ENCODE assay signal across 11 mouse cellular contexts in genomic region chr3:21530862-21531261, GRCm38 (mm10).
A peak's percentile ranks its signal among the peaks of the same experiment; 100 is the strongest.
DNase-seq lines count a peak whose midpoint lies in the region; ATAC-seq and TF ChIP-seq lines count a peak whose summit lies in the region.
"Had no signal": no experiment of that assay in that cellular context is flagged by ENCODE, and none has a peak within 500 bp of the region (broad histone marks: within the 10 kb centered on the region; RNA-seq: fewer than 3 reads in every experiment).

No protein-coding gene starts in this region.

- peak; percentile 50 for DNase-seq in embryonic facial prominence, embryonic 11.5 days (ENCODE audit: low spot score)
- peak; percentile 65 for DNase-seq in kidney, postnatal 0 days (ENCODE audit: low spot score)
- DNase-seq in forebrain, embryonic 14.5 days (ENCODE audit: low spot score), result no peak
- no peak for DNase-seq in c-Kit-positive CD71-positive TER-119-positive erythroid progenitor cells, embryonic 14.5 days (ENCODE audit: low spot score)
- DNase-seq in liver, embryonic 11.5 days (ENCODE audit: low spot score), result no peak
- DNase-seq: right cerebral cortex, postnatal 25 days had no signal

- WGBS in intestine, embryonic 15.5 days, result 16% methylated on average over 5 of the region's 5 CpGs
- 21% methylated on average over 5 of the region's 5 CpGs for WGBS in intestine, postnatal 0 days
- WGBS in embryonic facial prominence, embryonic 11.5 days, result 28% methylated on average over 5 of the region's 5 CpGs
- WGBS in kidney, postnatal 0 days, result 14% methylated on average over 5 of the region's 5 CpGs
- 17% methylated on average over 5 of the region's 5 CpGs for WGBS in stomach, embryonic 16.5 days
- WGBS in forebrain, embryonic 14.5 days, result 65% methylated on average over 5 of the region's 5 CpGs
- WGBS in liver, embryonic 11.5 days, result 24% methylated on average over 5 of the region's 5 CpGs

- no peak overlapping the region for H3K4me2 ChIP-seq in intestine, embryonic 15.5 days (replicated peaks)
- H3K4me2 ChIP-seq in intestine, postnatal 0 days (replicated peaks; ENCODE audit: low read depth), result no peak overlapping the region
- H3K4me2 ChIP-seq in embryonic facial prominence, embryonic 11.5 days (ENCODE audit: low read depth, low read length), result no peak overlapping the region
- H3K4me2 ChIP-seq in kidney, postnatal 0 days (ENCODE audit: low read length), result no peak overlapping the region
- H3K4me2 ChIP-seq in stomach, embryonic 16.5 days (ENCODE audit: low read depth, low read length), result no peak overlapping the region
- no peak overlapping the region for H3K4me2 ChIP-seq in forebrain, embryonic 14.5 days (ENCODE audit: low read length)
- H3K4me2 ChIP-seq in liver, embryonic 11.5 days, result no peak overlapping the region
- H3K4me2 ChIP-seq: hindbrain, embryonic 15.5 days had no signal

- 0 out of 2 replicates have a peak, but pooled peaks cover 5% of the 10 kb centered on the region for H3K4me1 ChIP-seq in intestine, embryonic 15.5 days (replicated peaks)
- no peaks in the 10 kb centered on the region for H3K4me1 ChIP-seq in intestine, postnatal 0 days (replicated peaks; ENCODE audit: control insufficient read depth, insufficient read depth, low read length)
- H3K4me1 ChIP-seq in embryonic facial prominence, embryonic 11.5 days (ENCODE audit: control insufficient read depth, insufficient read depth, low read length), result no peaks in the 10 kb centered on the region
- no peaks in the 10 kb centered on the region for H3K4me1 ChIP-seq in kidney, postnatal 0 days (replicated peaks; ENCODE audit: insufficient read depth, low read length)
- H3K4me1 ChIP-seq in stomach, embryonic 16.5 days (ENCODE audit: control insufficient read depth, insufficient read depth, low read length), result no peaks in the 10 kb centered on the region
- H3K4me1 ChIP-seq in forebrain, embryonic 14.5 days (ENCODE audit: control insufficient read depth, insufficient read depth, low read length), result no peaks in the 10 kb centered on the region
- no peaks in the 10 kb centered on the region for H3K4me1 ChIP-seq in liver, embryonic 11.5 days (replicated peaks; ENCODE audit: control insufficient read depth, insufficient read depth, low read length)
- H3K4me1 ChIP-seq: hindbrain, embryonic 15.5 days had no signal

- no peaks in the 10 kb centered on the region for H3K27me3 ChIP-seq in intestine, embryonic 15.5 days (replicated peaks)
- H3K27me3 ChIP-seq in intestine, postnatal 0 days (replicated peaks; ENCODE audit: control insufficient read depth, insufficient read depth, low read length), result no peaks in the 10 kb centered on the region
- no peaks in the 10 kb centered on the region for H3K27me3 ChIP-seq in embryonic facial prominence, embryonic 11.5 days (ENCODE audit: control insufficient read depth, insufficient read depth, low read length)
- no peaks in the 10 kb centered on the region for H3K27me3 ChIP-seq in kidney, postnatal 0 days (ENCODE audit: insufficient read depth, low read length)
- H3K27me3 ChIP-seq in stomach, embryonic 16.5 days (ENCODE audit: control insufficient read depth, insufficient read depth, low read length), result no peaks in the 10 kb centered on the region
- no peaks in the 10 kb centered on the region for H3K27me3 ChIP-seq in forebrain, embryonic 14.5 days (replicated peaks; ENCODE audit: control insufficient read depth, insufficient read depth, low read length)
- no peaks in the 10 kb centered on the region for H3K27me3 ChIP-seq in liver, embryonic 11.5 days (replicated peaks; ENCODE audit: control insufficient read depth, insufficient read depth, low read length)
- H3K27me3 ChIP-seq: hindbrain, embryonic 15.5 days had no signal

- no peaks in the 10 kb centered on the region for H3K9me3 ChIP-seq in intestine, embryonic 15.5 days
- no peaks in the 10 kb centered on the region for H3K9me3 ChIP-seq in intestine, postnatal 0 days (ENCODE audit: control insufficient read depth)
- H3K9me3 ChIP-seq in embryonic facial prominence, embryonic 11.5 days (replicated peaks; ENCODE audit: control insufficient read depth, low read length), result no peaks in the 10 kb centered on the region
- H3K9me3 ChIP-seq in kidney, postnatal 0 days (replicated peaks; ENCODE audit: low read length), result no peaks in the 10 kb centered on the region
- H3K9me3 ChIP-seq in stomach, embryonic 16.5 days (replicated peaks; ENCODE audit: control insufficient read depth, low read length), result no peaks in the 10 kb centered on the region
- no peaks in the 10 kb centered on the region for H3K9me3 ChIP-seq in forebrain, embryonic 14.5 days (replicated peaks; ENCODE audit: control insufficient read depth, low read length)
- H3K9me3 ChIP-seq in liver, embryonic 11.5 days (ENCODE audit: control insufficient read depth, low read length), result no peaks in the 10 kb centered on the region
- H3K9me3 ChIP-seq: hindbrain, embryonic 15.5 days had no signal

- no peak overlapping the region for H3K27ac ChIP-seq in intestine, embryonic 15.5 days
- no peak overlapping the region for H3K27ac ChIP-seq in intestine, postnatal 0 days (ENCODE audit: low read depth, low read length)
- no peak overlapping the region for H3K27ac ChIP-seq in embryonic facial prominence, embryonic 11.5 days (replicated peaks; ENCODE audit: low read depth, low read length)
- no peak overlapping the region for H3K27ac ChIP-seq in kidney, postnatal 0 days
- H3K27ac ChIP-seq in stomach, embryonic 16.5 days (ENCODE audit: low read length), result no peak overlapping the region
- no peak overlapping the region for H3K27ac ChIP-seq in forebrain, embryonic 14.5 days (ENCODE audit: low read depth, low read length)
- H3K27ac ChIP-seq in liver, embryonic 11.5 days (ENCODE audit: low read depth, low read length), result no peak overlapping the region
- H3K27ac ChIP-seq: hindbrain, embryonic 15.5 days had no signal

- TF ChIP-seq CTCF in intestine, postnatal 0 days (IDR thresholded peaks at IDR 0.05; ENCODE audit: low read depth), result no peak
- no peak for TF ChIP-seq CTCF in kidney, postnatal 0 days (IDR thresholded peaks at IDR 0.05; ENCODE audit: low read depth)

- no peaks in the 10 kb centered on the region for H3K36me3 ChIP-seq in intestine, embryonic 15.5 days
- H3K36me3 ChIP-seq in intestine, postnatal 0 days (ENCODE audit: control insufficient read depth, insufficient read depth), result no peaks in the 10 kb centered on the region
- no peaks in the 10 kb centered on the region for H3K36me3 ChIP-seq in embryonic facial prominence, embryonic 11.5 days (replicated peaks; ENCODE audit: control insufficient read depth, insufficient read depth, low read depth, low read length)
- H3K36me3 ChIP-seq in kidney, postnatal 0 days (ENCODE audit: insufficient read depth, low read length), result no peaks in the 10 kb centered on the region
- no peaks in the 10 kb centered on the region for H3K36me3 ChIP-seq in stomach, embryonic 16.5 days (ENCODE audit: control insufficient read depth, insufficient read depth, low read length)
- no peaks in the 10 kb centered on the region for H3K36me3 ChIP-seq in forebrain, embryonic 14.5 days (ENCODE audit: control insufficient read depth, insufficient read depth, low read length)
- H3K36me3 ChIP-seq in liver, embryonic 11.5 days (ENCODE audit: control insufficient read depth, insufficient read depth, low read length), result no peaks in the 10 kb centered on the region
- H3K36me3 ChIP-seq: hindbrain, embryonic 15.5 days had no signal

- ATAC-seq in intestine, embryonic 15.5 days, result 0 out of 2 replicates have a peak, but pooled peaks have one; percentile 55
- no peak for ATAC-seq in intestine, postnatal 0 days
- no peak for ATAC-seq in embryonic facial prominence, embryonic 11.5 days (replicated peaks; ENCODE audit: insufficient number of reproducible peaks, low FRiP score, low TSS enrichment, low read depth)
- no peak for ATAC-seq in kidney, postnatal 0 days (replicated peaks; ENCODE audit: low FRiP score, low read depth)
- ATAC-seq in stomach, embryonic 16.5 days (ENCODE audit: insufficient read depth, low FRiP score), result peak; percentile 40; the same call in 1 of the 2 replicates
- no peak for ATAC-seq in forebrain, embryonic 14.5 days
- ATAC-seq in liver, embryonic 11.5 days (replicated peaks; ENCODE audit: low FRiP score), result no peak
- ATAC-seq: activated CD4-positive, CD25-positive, alpha-beta regulatory T cell, adult 4 months had no signal

- no peak overlapping the region for H3K9ac ChIP-seq in intestine, embryonic 15.5 days
- no peak overlapping the region for H3K9ac ChIP-seq in intestine, postnatal 0 days (ENCODE audit: low read depth, low read length)
- H3K9ac ChIP-seq in embryonic facial prominence, embryonic 11.5 days (replicated peaks; ENCODE audit: low read length), result no peak overlapping the region
- no peak overlapping the region for H3K9ac ChIP-seq in kidney, postnatal 0 days (ENCODE audit: low read depth, low read length)
- H3K9ac ChIP-seq in stomach, embryonic 16.5 days (ENCODE audit: low read length), result no peak overlapping the region
- H3K9ac ChIP-seq in forebrain, embryonic 14.5 days (ENCODE audit: low read length), result no peak overlapping the region
- no peak overlapping the region for H3K9ac ChIP-seq in liver, embryonic 11.5 days (ENCODE audit: low read depth, low read length)
- H3K9ac ChIP-seq: hindbrain, embryonic 15.5 days had no signal

- H3K4me3 ChIP-seq in intestine, embryonic 15.5 days (replicated peaks), result no peak overlapping the region
- H3K4me3 ChIP-seq in intestine, postnatal 0 days (ENCODE audit: low read depth, low read length), result no peak overlapping the region
- H3K4me3 ChIP-seq in embryonic facial prominence, embryonic 11.5 days (ENCODE audit: low read depth, low read length), result no peak overlapping the region
- no peak overlapping the region for H3K4me3 ChIP-seq in kidney, postnatal 0 days (replicated peaks; ENCODE audit: low read depth, low read length)
- H3K4me3 ChIP-seq in stomach, embryonic 16.5 days (replicated peaks; ENCODE audit: low read length), result no peak overlapping the region
- no peak overlapping the region for H3K4me3 ChIP-seq in forebrain, embryonic 14.5 days (ENCODE audit: low read depth, low read length)
- H3K4me3 ChIP-seq in liver, embryonic 11.5 days (ENCODE audit: low read depth, low read length), result no peak overlapping the region
- H3K4me3 ChIP-seq: hindbrain, embryonic 15.5 days had no signal

Comparison
In these comparisons a context has a peak if more than half of its experiments do, and no peak if none do; other contexts are left out.
1. ATAC-seq: peak in intestine, embryonic 15.5 days (single experiment) and stomach, embryonic 16.5 days (single experiment); none in intestine, postnatal 0 days (single experiment), embryonic facial prominence, embryonic 11.5 days (single experiment), kidney, postnatal 0 days (single experiment), forebrain, embryonic 14.5 days (single experiment) and liver, embryonic 11.5 days (single experiment).
2. DNase-seq: peak in embryonic facial prominence, embryonic 11.5 days (single experiment) and kidney, postnatal 0 days (single experiment); none in forebrain, embryonic 14.5 days (single experiment), c-Kit-positive CD71-positive TER-119-positive erythroid progenitor cells, embryonic 14.5 days (single experiment) and liver, embryonic 11.5 days (single experiment).